24 mouse cellular contexts compared by ENCODE assay signal in the genomic region with DNA sequence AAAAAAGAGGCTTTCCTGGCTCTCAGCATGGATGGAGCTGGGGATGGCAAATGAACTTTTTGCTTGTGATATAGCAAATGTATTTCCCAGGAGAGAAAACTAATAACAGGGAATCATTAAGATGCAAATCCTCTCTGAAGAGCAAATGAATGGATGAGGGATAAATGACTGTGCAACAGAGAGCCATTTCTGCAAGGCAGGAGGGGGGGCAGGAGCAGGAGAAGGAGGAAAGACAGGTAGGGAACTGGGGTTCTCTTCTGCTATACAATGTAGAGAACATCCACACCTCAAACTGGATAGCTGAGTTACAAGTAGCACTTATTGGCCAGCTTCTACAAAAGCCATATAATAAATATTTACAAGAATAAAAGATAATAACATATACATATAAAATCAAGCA.
"Had no signal": no experiment of that assay in that cellular context is flagged by ENCODE, and none has a peak within 500 bp of the region (broad histone marks: within the 10 kb centered on the region; RNA-seq: fewer than 3 reads in every experiment).

No protein-coding gene starts in this region.

- H3K4me1 ChIP-seq: heart, embryonic 10.5 days; heart, embryonic 12.5 days; hindbrain, embryonic 10.5 days; hindbrain, embryonic 12.5 days; intestine, embryonic 15.5 days; limb, embryonic 10.5 days; limb, embryonic 12.5 days had no signal

- H3K9me3 ChIP-seq: heart, embryonic 10.5 days; heart, embryonic 12.5 days; hindbrain, embryonic 12.5 days; intestine, embryonic 15.5 days; limb, embryonic 10.5 days; limb, embryonic 12.5 days had no signal

- H3K4me3 ChIP-seq: heart, adult 2 months; heart, embryonic 10.5 days; heart, embryonic 12.5 days; hindbrain, embryonic 10.5 days; hindbrain, embryonic 12.5 days; intestine, embryonic 15.5 days; layer of hippocampus, adult 2 months; left cerebral cortex, adult 2 months; limb, embryonic 10.5 days; limb, embryonic 12.5 days had no signal

- H3K36me3 ChIP-seq: heart, embryonic 10.5 days; heart, embryonic 12.5 days; hindbrain, embryonic 10.5 days; hindbrain, embryonic 12.5 days; intestine, embryonic 15.5 days; limb, embryonic 10.5 days; limb, embryonic 12.5 days had no signal

- DNase-seq: gastrocnemius, postnatal 14 days; gastrocnemius, postnatal 36 days; heart, adult 11 months; heart, adult 2 months; heart, postnatal 10 days; heart, postnatal 4 days; kidney, adult 18-20 months; kidney, adult 8-10 months; kidney, postnatal 10 days; kidney, postnatal 25 days; kidney, postnatal 4 days; liver had no signal

- H3K27ac ChIP-seq: heart, adult 2 months; heart, embryonic 10.5 days; hindbrain, embryonic 10.5 days; hindbrain, embryonic 12.5 days; intestine, embryonic 15.5 days; layer of hippocampus, adult 2 months; left cerebral cortex, adult 2 months; limb, embryonic 10.5 days had no signal

- ATAC-seq: hindbrain, embryonic 16.5 days; inflammation-experienced regulatory T-cells, adult 6 months; intestine, embryonic 15.5 days; intestine, postnatal 0 days had no signal

- H3K27me3 ChIP-seq: heart, embryonic 12.5 days; hindbrain, embryonic 12.5 days; intestine, embryonic 15.5 days; limb, embryonic 12.5 days had no signal

- H3K9ac ChIP-seq: heart, embryonic 12.5 days; hindbrain, embryonic 12.5 days; intestine, embryonic 15.5 days; limb, embryonic 12.5 days had no signal

- H3K4me2 ChIP-seq: heart, embryonic 12.5 days; hindbrain, embryonic 12.5 days; intestine, embryonic 15.5 days; limb, embryonic 12.5 days had no signal
